Mouse (Mus musculus) liver, embryonic 14.5 days (tissue): ENCODE results near the gene Sars2.

Experiments used
- CTCF ChIP-seq: IDR thresholded peaks from 2 replicates; pipeline ENCODE4 v1.5.1; 2016; ENCODE audit warnings: antibody characterized with exemption, low read depth, control low read depth
- EP300 ChIP-seq: IDR thresholded peaks from 2 replicates; pipeline ENCODE4 v1.6.1; 2016; ENCODE audit warnings: antibody characterized with exemption, low read depth

DNA sequence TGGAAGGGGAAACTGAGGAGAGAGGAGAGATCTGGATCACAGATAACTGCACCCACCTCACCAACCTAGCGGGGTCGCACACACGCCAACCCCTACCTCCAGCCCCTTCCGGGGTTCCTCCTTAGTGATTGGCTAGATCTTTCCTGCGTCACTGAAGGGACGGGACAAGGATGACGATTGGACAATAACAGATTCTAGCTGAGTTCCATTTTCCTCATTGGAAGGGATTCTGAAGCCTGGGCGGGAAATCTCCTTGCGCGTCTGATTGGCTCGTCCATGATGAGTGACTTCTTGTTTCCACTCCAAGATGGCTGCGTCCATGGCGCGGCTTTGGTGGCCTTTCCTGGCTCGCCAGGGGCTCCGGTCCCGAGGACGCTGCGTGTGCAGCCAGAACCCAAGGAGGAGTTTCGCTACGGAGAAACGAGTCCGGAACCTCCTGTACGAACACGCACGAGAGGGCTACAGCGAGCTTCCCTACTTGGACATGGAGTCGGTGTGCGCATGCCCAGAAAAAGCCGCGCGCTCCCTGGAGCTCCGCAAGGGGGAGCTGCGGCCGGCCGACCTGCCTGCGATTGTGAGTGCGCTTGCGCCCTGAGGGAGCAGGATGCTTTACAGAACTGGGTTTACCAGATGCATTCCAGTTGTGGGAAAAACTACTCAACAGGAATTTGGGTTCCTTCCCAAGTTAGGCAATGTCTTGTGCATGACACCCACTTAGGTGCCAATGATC, at the start of gene Sars2, which contains the start of gene Mrps12:
- TF ChIP-seq CTCF (peak; percentile 99), EP300 (no peak)
